Mouse (Mus musculus) G1E (cell line): Measurements from ENCODE around the gene Tor4a.

Experiments
- CTCF ChIP-seq: IDR thresholded peaks from 2 replicates; pipeline ENCODE4 v1.5.1; 2012; ENCODE audit warnings: low read depth, low read length, inconsistent platforms, mixed read lengths
- TAL1 ChIP-seq: conservative IDR thresholded peaks from 2 replicates; pipeline ENCODE4 v1.6.1; 2012; ENCODE audit warnings: low read depth, low read length, inconsistent platforms, mixed read lengths

DNA sequence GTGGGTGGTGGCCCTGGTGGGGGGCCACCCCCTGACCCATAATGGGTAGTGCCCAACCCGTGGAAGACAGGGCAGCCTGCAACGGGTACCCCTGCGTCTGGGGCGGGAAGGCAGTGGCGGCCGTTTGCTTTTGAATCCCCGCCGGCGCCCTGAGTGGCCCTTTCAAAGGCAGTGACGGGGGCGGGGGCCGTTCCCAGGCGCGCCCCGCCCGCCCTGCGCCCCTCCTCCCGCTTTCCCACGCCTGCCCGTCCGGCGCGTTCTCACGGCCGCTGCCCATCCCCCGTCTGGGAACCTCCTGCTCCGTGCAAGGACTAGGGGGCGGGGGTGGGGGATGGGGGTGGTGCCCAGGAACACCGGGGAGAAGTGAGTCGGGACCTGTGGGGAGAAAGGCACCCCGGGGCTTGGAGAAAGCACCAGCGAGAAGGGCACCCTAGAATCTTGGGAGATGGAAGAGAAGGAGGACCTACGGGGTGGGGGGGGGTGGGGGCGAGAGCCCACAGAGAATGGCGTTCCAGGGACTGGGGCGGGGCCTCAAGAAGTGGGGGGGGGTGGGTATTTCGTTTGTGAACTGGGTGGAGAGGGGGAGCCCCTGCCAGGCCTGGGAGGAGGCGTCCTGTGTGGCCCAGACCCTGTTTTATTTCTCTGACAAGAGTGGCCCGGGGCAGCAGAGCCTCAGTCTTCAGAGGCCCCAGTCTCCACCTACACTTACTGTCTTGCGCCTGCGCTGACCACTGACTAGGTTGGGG lies 28.6 kb downstream of the Tor4a start:
- TF ChIP-seq TAL1 (no peak), CTCF (no peak)
